Mouse (Mus musculus) lung, adult 2 months (tissue): ENCODE data around the gene Paxbp1. TPM values are rescaled to one million over a fixed set of nuclear protein-coding genes. Genes with fewer than 3 reads are reported as not detected.

Experiments
- DNase-seq: peaks from one replicate; pipeline ENCODE4 v3.0.0; 2022
- H3K4me1 ChIP-seq: fragments of 200-500 bp; 2 replicates; pipeline ENCODE4 v1.6.1; 2011; ENCODE audit warnings: low read length; ENCODE audit not compliant: control insufficient read depth, insufficient read depth
- H3K4me3 ChIP-seq: fragments of 200-500 bp; replicated peaks from 2 replicates; pipeline ENCODE3; 2011; ENCODE audit warnings: low read depth, mild to moderate bottlenecking, control low read depth, low read length; ENCODE audit errors: extremely low read depth
- CTCF ChIP-seq: fragments of 200-500 bp; IDR thresholded peaks from 2 replicates; pipeline ENCODE4 v1.5.1; 2011; ENCODE audit warnings: mild to moderate bottlenecking, low read length, control low read depth; ENCODE audit not compliant: insufficient read depth
- POLR2A ChIP-seq: fragments of 200-500 bp; IDR thresholded peaks from 2 replicates; pipeline ENCODE4 v1.6.1; 2011; ENCODE audit warnings: low read depth, mild to moderate bottlenecking, control low read depth, low read length, borderline replicate concordance; ENCODE audit errors: extremely low read depth
- WGBS: fragments of 180-500 bp; shearing (Covaris S2); methylation state at CpG from one replicate; pipeline ENCODE4 v1.1.7; 2018; 5-methylcytosine and 5-hydroxymethylcytosine counted together
- polyA plus RNA-seq: library from polyadenylated mRNA; depleted of rRNA; stranded (reverse); fragments of >200 nt; gene quantifications from 2 replicates; pipeline ENCODE4 v1.2.3, GENCODE M21; 2012

Gene Paxbp1
- polyA plus RNA-seq, 1 experiment, result 21.7 TPM

GRCm38 (mm10) chr16:91056043-91056821, 11.9 kb upstream of the Paxbp1 start:
- TF ChIP-seq CTCF, result no peak
- TF ChIP-seq POLR2A, result no peak

DNA sequence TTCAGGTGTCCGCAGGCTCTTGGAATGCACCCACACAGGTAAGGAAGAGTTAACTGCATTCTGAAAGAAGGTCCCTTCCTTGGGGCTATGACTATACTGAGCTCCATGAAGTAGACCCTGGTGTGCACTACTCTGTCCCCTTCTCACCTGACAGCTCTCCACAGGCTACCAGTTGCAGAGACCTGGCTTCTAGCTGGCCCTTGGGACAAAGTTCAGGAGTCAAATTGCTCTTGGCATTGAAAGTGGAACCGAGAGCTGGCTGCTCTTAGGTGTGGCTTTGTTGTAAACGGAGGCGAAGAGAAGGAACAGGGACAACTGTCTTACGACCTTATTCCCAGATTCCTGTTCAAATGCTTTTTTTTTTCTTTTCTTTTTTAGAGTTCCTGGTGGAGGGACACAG, 10.8 kb upstream of the Paxbp1 start:
- DNase-seq, result no peak

More at GRCm38 (mm10) chr16:91056043-91056821, 11.9 kb upstream of the Paxbp1 start:
- WGBS, result 35% methylated on average over 16 of the region's 16 CpGs
- H3K4me3 ChIP-seq, result no peak overlapping the region
- DNase-seq, result no peak
- H3K4me1 ChIP-seq, result no peaks in the 10 kb centered on the region

DNA sequence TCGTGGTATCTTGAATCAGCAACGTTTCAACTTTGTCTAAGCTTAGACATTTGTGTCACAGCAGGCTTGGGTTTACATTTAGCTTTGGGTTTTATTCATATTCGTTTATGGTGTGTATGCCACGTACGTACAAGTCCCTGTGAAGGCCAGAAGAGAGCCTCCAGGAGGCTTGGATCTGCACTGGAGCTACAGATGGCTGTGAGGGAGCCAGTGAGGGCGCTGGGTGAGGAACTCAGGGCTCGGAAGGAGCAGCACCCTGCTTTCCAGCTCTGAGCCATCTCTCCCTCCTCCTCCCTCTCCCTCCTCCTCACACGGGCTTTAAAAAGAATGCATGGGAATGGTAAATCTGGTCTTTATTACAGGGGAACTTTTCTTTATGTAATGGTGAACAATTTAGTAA, 9.3 kb upstream of the Paxbp1 start:
- DNase-seq, result no peak
- WGBS, result 66% methylated on average over 8 of the region's 8 CpGs
- no peak for TF ChIP-seq CTCF
- no peak for TF ChIP-seq POLR2A
- no peaks in the 10 kb centered on the region for H3K4me1 ChIP-seq
- no peak overlapping the region for H3K4me3 ChIP-seq

More for the DNA sequence above, 10.8 kb upstream of the Paxbp1 start:
- H3K4me1 ChIP-seq, result no peaks in the 10 kb centered on the region
- WGBS, result 65% methylated on average over 5 of the region's 5 CpGs
- TF ChIP-seq POLR2A (no peak), CTCF (no peak)
- no peak overlapping the region for H3K4me3 ChIP-seq

DNA sequence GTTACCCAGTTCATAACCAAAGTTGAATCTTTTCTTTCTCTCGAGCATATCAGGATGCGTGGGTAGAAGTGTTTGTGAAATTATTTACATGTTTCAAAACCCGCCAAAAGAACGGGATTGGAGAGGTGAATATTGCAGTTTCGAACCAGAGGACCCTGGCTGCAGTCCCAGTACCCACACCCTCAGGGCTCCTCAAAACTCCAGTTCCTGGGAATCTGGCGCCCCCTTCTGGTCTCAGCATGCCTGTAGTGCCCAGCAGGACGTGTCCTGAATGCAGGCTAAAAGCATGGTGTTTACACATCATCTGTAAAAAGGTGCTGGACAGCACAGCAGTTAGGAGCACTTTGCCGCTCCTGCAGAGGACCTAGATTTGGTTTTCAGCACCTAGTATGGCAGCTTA, 1.2 kb upstream of the Paxbp1 start:
- WGBS, result 55% methylated on average over 8 of the region's 8 CpGs
- Histone ChIP-seq H3K4me1 (peaks cover 3% of the 10 kb centered on the region; the same call in 1 of the 2 replicates), H3K4me3 (no peak overlapping the region)
- TF ChIP-seq CTCF (peak; percentile 47), POLR2A (no peak)
- DNase-seq, result peak; percentile 37

- WGBS, result under 1% methylated on average over 63 of the region's 63 CpGs
- peak overlapping the region; percentile 85 for H3K4me3 ChIP-seq
These were observed 688 bp downstream of the Paxbp1 start for GRCm38 (mm10) chr16:91043461-91044248.

GRCm38 (mm10) chr16:91042640-91043039, 1.7 kb downstream of the Paxbp1 start:
- no peak for DNase-seq
- WGBS, result 22% methylated on average over 1 of the region's 1 CpGs
- no peak overlapping the region for H3K4me3 ChIP-seq
- no peak for TF ChIP-seq CTCF
- TF ChIP-seq POLR2A, result no peak
- peaks cover 3% of the 10 kb centered on the region; the same call in 1 of the 2 replicates for H3K4me1 ChIP-seq

More at GRCm38 (mm10) chr16:91043461-91044248, 688 bp downstream of the Paxbp1 start:
- TF ChIP-seq POLR2A (no peak), CTCF (no peak)
- peaks cover 3% of the 10 kb centered on the region; the same call in 1 of the 2 replicates for H3K4me1 ChIP-seq
- DNase-seq, result peak; percentile 53

DNA sequence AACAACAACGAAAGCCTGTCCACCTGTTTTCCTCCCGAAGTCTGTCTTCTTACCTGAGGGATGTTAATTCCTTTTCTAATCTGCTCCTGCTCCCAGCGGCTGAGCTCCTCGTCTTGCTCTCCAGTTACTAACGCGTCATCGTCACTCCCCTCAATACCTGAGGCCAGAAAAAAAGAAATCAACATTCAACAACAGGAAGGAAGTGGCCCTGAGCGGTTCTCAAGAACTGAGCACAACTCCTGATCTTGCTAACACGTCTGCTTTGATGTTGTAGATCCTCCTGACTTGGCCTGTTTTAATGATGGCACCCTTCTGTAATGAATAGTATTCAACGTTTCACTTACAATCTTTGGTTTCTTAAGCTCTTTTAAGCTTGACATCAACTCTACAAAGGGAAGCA, 8.5 kb downstream of the Paxbp1 start:
- Histone ChIP-seq H3K4me3 (no peak overlapping the region), H3K4me1 (no peaks in the 10 kb centered on the region)
- WGBS, result 84% methylated on average over 10 of the region's 10 CpGs
- no peak for DNase-seq
- TF ChIP-seq CTCF (no peak), POLR2A (no peak)

GRCm38 (mm10) chr16:91030751-91031150, 13.6 kb downstream of the Paxbp1 start:
- no peaks in the 10 kb centered on the region for H3K4me1 ChIP-seq
- WGBS, result 79% methylated on average over 4 of the region's 4 CpGs
- DNase-seq, result no peak
- TF ChIP-seq POLR2A (no peak), CTCF (no peak)
- no peak overlapping the region for H3K4me3 ChIP-seq

DNA sequence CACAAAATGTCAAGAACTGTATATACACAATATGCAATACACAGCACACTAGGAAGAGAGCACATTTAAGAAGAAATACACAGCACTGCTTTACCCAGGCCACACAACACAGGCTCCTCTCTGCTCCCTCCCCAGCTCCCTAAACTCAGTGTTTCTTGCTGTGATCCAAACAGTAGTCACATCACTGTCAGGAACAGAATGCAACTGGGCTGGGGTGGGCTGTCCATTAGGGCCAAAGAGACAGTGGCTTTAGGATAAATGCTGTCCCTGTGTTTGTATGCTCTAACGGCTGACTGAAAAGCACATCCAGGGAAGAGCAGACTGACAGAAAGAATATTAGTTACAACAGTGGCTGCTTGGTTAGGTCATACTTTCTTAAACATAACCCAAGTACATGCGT, 14.4 kb downstream of the Paxbp1 start:
- H3K4me3 ChIP-seq, result no peak overlapping the region
- no peak for DNase-seq
- H3K4me1 ChIP-seq, result no peaks in the 10 kb centered on the region
- TF ChIP-seq POLR2A, result no peak
- 88% methylated on average over 2 of the region's 2 CpGs for WGBS
